Mouse (Mus musculus): ENCODE data around the gene Krtap10-4.
"Not testable (repeated sequence)": the region's sequence is repeated elsewhere in the genome, so short reads cannot be mapped to it uniquely, and the experiment has no call there.

The Krtap10-4 gene

DNA sequence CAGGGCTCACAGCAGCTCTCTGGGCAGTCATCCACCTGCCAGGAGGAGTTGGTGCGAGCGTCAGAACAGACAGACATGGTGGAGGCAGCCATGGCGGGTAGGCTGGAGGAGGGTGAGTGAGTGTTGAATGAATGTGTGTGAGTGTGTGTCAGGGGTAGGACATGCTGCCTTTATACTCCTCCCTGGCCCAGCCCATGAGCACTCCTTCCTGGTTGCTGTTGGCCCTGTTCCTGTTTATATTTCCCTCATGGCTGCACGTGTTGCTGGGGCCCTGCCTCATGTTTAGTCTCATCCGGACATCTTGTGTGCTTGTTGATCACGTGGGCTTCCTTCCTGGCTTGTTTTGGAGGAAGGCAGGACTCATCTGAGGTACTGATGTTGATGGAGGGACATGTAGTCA, at the start of gene Krtap10-4:
TSS of gene Krtap10-4 (minus strand) at position 145 of the 400 bp plus-strand sequence.
- in situ Hi-C loops (cut with MboI; ENCODE audit: unreplicated experiment in 2 of 2) = no loop called here

DNA sequence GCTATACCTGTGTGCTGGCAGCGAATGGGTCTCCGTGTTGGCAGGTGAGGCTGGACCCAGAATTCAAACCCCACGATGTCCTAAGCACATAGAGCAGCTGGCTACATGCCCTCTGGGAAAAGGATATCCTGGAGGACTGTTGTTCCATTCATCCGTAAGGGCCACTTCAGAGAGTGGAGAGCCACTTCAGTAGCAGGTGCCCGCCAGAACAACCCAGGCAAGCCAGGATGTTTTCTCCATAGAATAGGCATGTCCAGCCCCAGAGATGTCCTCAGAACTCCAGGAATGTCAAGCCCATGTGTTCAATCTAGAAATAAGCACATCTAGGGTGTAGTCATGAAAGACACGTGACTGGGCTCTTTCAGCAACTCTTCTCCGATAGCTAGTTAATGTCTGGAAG, 42.8 kb upstream of the Krtap10-4 start:
- in situ Hi-C loops (cut with MboI; ENCODE audit: unreplicated experiment in 2 of 2) = no loop called here

DNA sequence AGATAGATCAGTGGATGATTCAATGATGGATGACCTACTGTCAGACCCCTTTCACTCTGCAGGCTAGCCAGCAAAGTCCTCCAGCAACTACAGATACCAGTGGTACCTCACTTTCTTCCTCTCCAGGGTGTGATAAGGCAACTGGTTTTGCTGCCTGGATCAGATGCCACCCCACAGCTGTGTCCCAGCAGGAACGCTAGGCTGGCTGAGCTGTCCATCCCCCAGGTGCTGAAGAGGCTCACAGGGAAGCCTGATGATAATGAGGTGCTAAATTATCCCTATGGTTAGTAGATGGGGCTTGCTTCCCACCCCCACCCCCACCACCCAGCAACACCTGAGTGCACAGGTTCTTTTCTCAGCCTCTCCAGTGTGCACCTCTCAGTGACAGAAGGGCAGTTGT, 40.7 kb upstream of the Krtap10-4 start:
- in situ Hi-C loops (cut with MboI; ENCODE audit: unreplicated experiment in 2 of 2) = no loop called here

DNA sequence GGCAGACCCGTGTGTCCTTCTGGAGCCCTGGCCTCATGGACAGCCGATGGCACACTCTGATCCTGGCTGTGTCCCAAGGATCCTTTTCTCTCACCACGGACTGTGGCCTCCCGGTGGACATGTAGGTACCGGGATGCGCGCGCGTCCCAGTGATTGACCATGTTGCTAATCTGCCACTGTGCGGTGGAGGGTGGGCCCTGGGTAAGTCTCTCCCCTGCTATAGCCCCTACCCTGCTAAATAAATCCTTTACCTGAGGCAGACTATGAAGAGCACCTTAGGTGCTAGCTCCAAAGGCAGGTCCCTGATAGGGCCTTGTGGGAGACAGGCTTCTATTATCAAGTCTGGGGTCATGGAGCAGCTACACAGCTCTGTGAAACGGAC, 37.9 kb upstream of the Krtap10-4 start:
- in situ Hi-C loops (cut with MboI; ENCODE audit: unreplicated experiment in 2 of 2) = no loop called here

DNA sequence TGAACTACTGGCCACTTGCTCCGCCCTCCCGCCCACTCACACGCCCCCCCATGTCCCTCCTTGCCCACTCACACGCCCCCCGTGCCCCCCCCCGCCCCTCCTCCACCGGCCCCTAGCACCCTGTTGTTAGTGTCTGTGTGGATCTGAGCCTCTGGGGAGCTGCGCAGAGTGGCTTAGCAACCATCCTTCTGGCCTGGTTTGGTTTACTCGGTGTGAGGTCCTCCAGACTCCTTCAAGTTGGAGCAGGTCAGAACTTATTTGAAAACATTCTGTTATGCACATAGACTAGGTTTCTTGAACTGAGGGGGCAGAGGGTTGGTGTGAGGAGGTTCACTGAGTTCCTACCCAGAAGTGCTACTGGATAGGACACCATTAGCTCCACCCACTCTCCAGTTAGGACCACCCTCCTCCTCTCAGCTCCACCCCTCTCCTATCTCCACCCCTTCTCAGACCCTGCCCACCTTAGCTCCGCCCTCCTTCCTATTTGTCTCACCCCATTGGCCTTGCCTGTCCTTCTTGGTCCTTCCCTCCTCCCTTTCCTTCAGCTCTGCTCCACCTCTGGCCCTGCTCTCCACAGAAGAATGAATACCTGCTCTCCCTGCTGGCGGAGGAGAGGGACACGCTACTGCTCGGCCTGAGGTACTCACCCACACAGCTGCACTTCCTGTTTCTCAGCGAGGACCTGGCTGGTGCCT, 37.3 kb upstream of the Krtap10-4 start:
- in situ Hi-C loops (cut with MboI; ENCODE audit: unreplicated experiment in 2 of 2) = no loop called here

DNA sequence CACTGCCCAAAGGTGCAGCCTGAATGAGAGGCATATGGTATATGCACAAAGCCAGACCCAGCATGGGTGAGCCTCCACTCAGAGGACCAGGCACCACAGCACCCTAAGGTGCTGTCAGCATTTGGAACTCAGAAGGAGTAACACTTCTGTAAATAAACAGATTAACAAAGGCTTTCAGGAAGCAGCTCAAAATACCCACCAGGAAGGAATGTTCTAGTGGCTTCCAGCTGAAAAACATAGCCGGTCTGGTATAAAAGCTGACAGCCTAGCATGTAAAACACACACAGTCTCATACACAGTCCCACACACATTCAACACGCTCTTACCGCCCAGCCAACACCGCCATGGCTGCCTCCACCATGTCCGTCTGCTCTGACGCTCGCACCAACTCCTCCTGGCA, 34.8 kb upstream of the Krtap10-4 start, which contains the start of gene Gm3285:
TSS of gene Gm3285 (plus strand) at position 301 of the 400 bp plus-strand sequence.
- in situ Hi-C loops (cut with MboI; ENCODE audit: unreplicated experiment in 2 of 2) = no loop called here

DNA sequence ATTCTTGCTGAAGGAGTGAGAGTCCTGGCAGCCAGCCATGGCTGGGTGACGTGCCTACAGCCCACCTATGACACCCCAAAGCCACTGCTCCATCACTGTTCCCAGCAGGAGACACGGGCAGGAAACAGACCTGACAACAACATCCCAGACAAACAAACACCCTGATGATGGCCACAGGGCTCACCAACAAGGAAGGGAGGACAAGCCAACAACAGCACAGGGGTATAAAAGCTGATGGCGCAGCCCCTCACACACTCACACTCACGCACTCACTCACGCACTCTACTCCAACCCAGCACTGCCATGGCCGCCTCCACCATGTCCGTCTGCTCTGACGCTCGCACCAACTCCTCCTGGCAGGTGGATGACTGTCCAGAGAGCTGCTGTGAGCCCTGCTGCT, 25.7 kb upstream of the Krtap10-4 start, which contains the start of gene Gm10318:
TSS of gene Gm10318 (plus strand) at position 301 of the 400 bp plus-strand sequence.
- in situ Hi-C loops (cut with MboI; ENCODE audit: unreplicated experiment in 2 of 2) = no loop called here

DNA sequence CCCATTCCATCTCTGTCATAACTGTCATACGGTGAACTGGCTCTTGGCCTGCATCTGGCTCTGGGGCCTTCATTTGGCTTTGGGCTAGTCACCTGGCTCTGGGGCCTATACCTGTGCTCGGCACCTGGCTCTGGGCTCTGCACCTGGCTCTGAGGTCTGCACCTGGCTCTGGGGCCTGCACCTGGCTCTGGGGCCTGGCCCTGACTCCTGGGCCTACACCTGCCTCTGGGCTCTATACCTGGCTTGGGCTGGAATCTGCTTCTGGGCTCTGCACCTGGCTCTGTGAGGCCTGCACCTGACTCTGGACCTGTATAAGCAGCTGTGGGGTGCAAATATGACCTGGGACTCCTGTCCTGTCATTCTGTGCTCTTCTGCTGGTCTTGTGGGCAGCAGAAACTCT, 20.6 kb upstream of the Krtap10-4 start:
- in situ Hi-C loops (cut with MboI; ENCODE audit: unreplicated experiment in 2 of 2) = no loop called here

DNA sequence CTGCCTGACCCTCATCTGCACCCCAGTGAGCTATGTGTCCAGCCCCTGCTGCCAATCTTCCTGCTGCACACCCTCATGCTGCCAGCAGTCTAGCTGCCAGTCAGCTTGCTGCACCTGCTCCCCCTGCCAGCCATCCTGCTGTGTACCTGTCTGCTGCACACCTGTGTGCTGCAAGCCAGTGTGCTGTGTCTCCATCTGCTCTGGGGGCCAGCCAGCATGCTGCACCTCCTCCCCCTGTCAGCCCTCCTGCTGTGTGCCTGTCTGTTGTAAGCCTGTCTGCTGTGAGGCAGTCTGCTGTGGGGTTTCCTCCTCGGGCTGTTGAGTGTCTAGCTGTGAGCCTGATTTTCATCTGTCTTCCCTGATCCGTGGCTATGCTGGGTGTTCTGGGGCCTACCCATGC, 20.1 kb upstream of the Krtap10-4 start:
- in situ Hi-C loops (cut with MboI; ENCODE audit: unreplicated experiment in 2 of 2) = no loop called here

DNA sequence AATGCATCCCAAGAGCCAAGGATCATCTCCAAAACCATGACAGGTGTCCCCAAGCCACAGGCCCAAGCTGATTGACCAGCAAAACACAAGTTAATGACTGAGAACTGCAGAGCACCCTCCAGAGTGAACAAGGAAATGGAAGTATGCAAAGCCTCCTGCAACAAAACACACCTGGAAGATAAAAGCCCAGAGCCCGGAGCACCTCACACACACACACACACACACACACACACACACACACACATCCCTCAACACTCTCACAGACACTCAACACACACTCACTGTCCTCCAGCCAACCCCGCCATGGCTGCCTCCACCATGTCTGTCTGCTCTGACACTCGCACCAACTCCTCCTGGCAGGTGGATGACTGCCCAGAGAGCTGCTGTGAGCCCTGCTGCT, 19.6 kb upstream of the Krtap10-4 start, which contains the start of gene Gm36176:
TSS of gene Gm36176 (plus strand) at position 301 of the 400 bp plus-strand sequence.
- in situ Hi-C loops (cut with MboI; ENCODE audit: unreplicated experiment in 2 of 2) = no loop called here

DNA sequence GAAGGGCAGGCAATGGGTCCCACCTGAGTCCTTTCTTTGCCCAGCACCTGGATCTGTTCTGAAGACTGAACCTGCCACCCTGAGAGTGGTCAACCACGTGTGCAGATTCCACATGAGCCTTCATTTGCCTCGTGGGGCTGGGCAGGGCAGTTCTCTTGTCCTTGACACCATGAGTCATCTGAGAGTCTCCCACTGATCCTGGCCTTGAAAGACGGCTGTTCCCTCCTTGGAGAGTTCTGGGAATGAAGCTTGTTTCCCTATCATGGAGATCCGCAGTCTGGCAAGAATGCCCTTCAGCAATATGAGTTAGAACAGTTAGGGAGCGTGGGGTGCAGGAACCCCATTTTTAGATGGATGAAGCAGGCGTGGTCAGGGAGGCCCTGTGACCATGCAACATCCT, 12.1 kb upstream of the Krtap10-4 start:
- in situ Hi-C loops (cut with MboI; ENCODE audit: unreplicated experiment in 2 of 2) = no loop called here

DNA sequence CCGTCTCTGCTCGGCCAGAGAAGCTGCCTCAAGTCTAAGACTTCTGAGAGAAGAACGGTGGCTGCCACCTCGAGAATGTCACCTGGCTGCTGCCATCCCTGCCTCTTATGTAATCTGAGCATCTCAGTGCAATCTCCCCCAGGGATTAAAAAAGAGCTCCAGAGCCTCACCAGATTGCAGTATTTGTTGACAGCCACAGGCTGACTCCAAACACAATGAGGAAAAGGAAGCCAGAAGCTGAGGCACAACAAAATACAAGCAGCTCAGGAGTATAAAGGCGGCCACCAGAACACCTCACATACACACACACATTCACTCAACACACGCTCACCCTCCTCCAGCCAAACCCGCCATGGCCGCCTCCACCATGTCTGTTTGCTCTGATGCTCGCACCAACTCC, 8.8 kb upstream of the Krtap10-4 start, which contains the start of gene Krtap10-10:
TSS of gene Krtap10-10 (plus strand) at position 301 of the 400 bp plus-strand sequence.
- in situ Hi-C loops (cut with MboI; ENCODE audit: unreplicated experiment in 2 of 2) = no loop called here

DNA sequence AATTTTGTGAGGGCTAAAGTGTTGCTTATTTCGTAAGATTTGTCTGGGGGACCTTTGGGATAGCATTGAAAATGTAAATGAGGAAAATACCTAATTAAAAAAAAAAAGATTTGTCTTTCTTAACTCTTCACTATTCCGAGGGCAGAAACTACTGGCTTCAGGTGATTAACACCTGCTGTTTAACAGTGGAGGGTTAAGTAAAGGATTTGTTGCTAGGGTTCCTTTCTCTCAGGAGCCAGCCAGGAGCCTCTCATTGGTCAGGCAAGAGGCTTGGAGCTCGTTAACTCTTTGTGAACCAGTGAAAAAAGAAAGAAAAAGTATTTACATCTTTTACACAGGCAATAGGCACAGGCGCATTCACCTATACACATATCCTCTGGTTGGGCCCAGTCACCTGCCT, 7.7 kb downstream of the Krtap10-4 start:
- in situ Hi-C loops (cut with MboI; ENCODE audit: unreplicated experiment in 2 of 2) = no loop called here

DNA sequence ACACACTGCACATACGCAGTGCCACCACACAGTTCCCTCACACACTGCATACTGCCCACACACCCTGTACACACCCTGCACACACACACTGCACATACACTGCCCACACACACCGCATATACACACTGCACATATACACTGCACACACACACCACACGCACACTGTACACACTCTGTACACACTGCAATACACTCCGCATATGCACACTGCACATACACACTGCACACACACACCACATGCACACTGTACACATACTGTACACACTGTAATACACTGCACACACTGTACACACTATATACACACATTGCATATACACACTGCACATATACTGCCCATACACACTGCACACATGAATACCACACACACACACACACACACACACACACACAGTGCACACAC, 8.4 kb downstream of the Krtap10-4 start:
- in situ Hi-C loops (cut with MboI; ENCODE audit: unreplicated experiment in 2 of 2) = no loop called here

DNA sequence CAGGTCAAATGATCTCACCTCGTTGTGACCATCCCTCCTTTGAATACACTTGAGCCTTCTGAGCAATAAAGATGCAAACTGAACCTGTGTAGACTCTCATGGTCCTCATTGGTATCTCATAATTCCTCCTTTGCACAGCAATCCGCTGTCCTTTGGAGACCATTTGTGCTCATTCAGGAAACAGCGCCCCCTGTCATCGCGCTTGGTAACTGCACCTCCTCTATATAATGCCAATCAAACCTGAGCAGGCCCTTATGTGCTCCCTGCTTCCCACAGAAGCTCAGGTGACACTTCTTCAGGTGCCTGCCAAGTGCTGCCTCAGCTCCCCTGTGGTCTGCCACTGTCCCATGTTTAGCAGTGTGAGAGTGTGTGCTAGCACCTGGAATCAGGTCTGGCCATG, 11.4 kb downstream of the Krtap10-4 start:
- in situ Hi-C loops (cut with MboI; ENCODE audit: unreplicated experiment in 2 of 2) = no loop called here

DNA sequence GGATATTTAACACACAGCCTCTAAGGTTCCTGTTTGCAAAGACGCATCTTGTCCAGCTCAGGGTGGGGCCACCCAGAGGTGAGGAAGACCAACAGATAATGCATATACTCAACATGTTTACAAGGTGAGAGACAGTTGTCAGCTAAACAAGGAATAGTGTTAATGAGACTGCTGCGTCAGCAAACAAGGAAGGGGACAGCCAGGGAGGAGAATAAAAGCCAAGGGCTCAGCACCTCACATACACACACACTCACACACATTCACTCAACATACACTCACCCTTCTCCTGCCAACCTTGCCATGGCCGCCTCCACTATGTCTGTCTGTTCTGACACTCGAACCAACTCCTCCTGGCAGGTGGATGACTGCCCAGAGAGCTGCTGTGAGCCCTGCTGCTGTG, 12.5 kb downstream of the Krtap10-4 start, which contains the start of gene Gm2696:
TSS of gene Gm2696 (plus strand) at position 301 of the 400 bp plus-strand sequence.
- in situ Hi-C loops (cut with MboI; ENCODE audit: unreplicated experiment in 2 of 2) = no loop called here

DNA sequence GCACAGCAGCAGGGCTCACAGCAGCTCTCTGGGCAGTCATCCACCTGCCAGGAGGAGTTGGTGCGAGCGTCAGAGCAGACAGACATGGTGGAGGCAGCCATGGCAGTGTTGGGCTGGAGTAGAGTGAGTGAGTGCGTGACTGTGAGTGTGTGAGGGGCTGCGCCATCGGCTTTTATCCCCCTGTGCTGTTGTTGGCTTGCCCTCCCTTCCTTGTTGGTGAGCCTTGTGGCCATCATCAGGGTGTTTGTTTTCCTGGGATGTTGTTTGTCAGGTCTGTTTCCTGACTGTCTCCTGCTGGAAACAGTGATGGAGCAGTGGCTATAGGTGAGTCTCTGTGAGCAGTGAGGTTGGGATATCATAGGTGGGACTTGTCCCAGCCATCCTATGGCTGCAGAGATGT, 15.2 kb downstream of the Krtap10-4 start, which contains the start of gene Gm9507:
TSS of gene Gm9507 (minus strand) at position 101 of the 400 bp plus-strand sequence.
- in situ Hi-C loops (cut with MboI; ENCODE audit: unreplicated experiment in 2 of 2) = no loop called here

DNA sequence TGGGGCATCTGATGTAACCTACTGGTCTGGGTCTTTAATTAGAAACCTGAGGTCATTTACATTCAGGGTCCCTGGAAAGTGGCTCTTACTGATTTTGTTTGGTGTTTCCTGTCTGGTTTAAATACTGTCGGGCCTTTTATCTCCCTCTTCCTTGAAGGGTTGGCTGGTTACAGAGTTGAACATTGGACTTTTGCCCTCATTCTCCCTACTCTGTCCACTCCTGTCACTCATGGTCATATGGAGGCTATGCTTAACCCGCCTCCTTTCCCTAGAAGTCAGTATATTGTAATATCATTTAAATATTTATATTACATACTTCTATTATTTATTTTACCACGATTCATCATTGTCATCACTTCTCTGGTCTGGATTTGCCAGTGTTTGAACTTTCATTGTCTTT, 22.8 kb downstream of the Krtap10-4 start:
- in situ Hi-C loops (cut with MboI; ENCODE audit: unreplicated experiment in 2 of 2) = no loop called here

DNA sequence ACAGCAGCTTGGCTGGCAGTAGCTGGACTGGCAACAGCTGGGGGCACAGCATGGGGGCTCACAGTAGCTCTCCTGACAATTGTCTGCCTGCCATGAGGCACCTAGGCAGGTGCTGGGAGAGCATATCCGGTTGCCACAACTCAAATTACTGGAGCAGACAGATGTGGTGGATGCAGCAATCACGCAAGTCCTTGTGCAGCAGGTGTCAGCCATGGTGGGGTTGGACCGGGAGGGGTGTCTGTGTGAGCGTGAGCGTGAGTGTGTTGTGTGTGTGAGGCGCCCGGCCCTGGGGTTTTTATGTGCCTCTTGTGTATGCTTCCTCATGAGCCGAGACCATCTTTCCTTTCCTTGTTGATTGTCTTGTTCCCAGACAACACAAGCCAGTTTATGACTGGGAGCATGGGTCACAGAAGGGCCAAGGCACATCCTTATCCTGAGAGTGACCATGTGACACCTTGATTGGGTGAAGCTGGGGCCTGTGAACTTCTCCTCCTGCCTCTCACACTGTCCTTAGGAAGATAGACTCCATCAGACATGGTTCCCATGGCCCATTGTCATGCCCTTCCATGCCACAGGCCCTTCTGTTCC, 27.9 kb downstream of the Krtap10-4 start, which contains the start of gene Gm19668:
TSS of gene Gm19668 (minus strand) at position 213 of the 588 bp plus-strand sequence.
- in situ Hi-C loops (cut with MboI; ENCODE audit: unreplicated experiment in 2 of 2) = no loop called here

DNA sequence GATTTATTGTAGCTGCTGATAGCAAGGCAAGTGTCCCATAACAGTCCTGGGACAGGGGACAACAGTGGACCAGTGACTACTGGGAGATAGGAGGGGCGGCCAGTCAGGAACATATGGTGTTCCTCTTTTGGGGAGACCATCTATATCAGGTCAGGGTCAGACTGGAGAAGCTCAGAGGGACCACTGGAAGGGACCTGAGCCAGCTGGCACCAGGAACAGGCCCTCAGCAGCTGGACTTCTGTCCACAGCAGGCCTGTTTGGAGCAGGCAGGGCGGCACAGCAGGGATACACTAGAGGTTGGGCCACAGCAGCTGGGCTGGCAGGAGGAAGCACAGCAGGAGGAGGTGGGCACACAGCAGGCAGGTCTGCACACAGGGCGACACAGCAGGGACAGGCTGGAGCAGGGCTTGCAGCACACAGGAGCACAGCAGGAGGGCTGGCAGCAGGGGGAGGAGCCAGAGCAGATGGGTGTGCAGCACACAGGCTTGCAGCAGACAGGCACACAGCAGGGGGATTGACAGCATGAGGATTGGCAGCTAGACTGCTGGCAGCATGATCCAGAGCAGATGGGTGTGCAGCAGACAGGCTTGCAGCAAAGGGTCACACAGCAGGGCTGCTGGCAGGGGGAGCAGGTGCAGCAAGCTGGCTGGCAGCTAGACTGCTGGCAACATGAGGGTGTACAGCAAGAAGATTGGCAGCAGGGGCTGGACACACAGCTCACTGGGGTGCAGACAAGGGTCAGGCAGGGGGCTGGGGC, 28.6 kb downstream of the Krtap10-4 start:
- in situ Hi-C loops (cut with MboI; ENCODE audit: unreplicated experiment in 2 of 2) = not testable (repeated sequence)

DNA sequence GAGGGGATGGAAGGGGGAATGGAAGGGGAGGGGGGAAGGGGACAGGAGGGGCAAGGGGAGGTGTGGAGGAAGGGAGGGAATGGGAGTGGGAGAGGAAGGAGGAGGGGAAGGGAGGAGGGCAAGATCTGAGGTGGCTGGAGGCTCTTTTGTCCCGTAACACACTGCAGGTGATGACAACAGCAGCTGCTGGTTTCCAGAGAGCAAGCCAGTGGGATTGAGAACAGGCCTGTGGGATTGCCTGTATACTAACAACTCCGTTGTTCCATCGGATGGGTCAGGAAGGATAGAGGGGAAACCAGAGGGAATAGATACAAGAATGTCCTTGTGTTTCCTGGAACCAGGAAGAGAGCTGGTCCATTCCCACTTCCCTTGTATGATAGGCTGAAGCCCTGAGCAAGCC, 29.2 kb downstream of the Krtap10-4 start:
- in situ Hi-C loops (cut with MboI; ENCODE audit: unreplicated experiment in 2 of 2) = no loop called here

Measured in v-Abl transformed pro-B cells (cell line).